Mouse (Mus musculus) heart, embryonic 16.5 days (tissue): ENCODE results near the gene Olig2. TPM values are rescaled to one million over a fixed set of nuclear protein-coding genes. Genes with fewer than 3 reads are reported as not detected.
"Not testable (repeated sequence)": the region's sequence is repeated elsewhere in the genome, so short reads cannot be mapped to it uniquely, and the experiment has no call there.

Source experiments
- ATAC-seq: fragments of 200-750 bp; cut with Nextera tagmentation; replicated peaks from 2 replicates; pipeline ENCODE4 v1.8.0; 2017; ENCODE audit warnings: moderate number of reproducible peaks; ENCODE audit not compliant: insufficient read depth, low FRiP score; ENCODE audit errors: extremely low read depth
- H3K27ac ChIP-seq: fragments of 300-500 bp; sonication (generic); 2 replicates; pipeline ENCODE4 v1.5.1; 2014; ENCODE audit warnings: mild to moderate bottlenecking, low read length, control low read depth, moderate library complexity
- H3K27me3 ChIP-seq: fragments of 300-500 bp; sonication (generic); 2 replicates; pipeline ENCODE4 v1.6.1; 2014; ENCODE audit warnings: low read length, mixed read lengths; ENCODE audit not compliant: control insufficient read depth, insufficient read depth
- H3K36me3 ChIP-seq: fragments of 300-500 bp; sonication (generic); 2 replicates; pipeline ENCODE4 v1.6.1; 2014; ENCODE audit not compliant: control insufficient read depth, insufficient read depth
- H3K4me1 ChIP-seq: fragments of 300-500 bp; sonication (generic); 2 replicates; pipeline ENCODE4 v1.6.1; 2014; ENCODE audit warnings: low read length, mixed read lengths; ENCODE audit not compliant: control insufficient read depth, insufficient read depth
- H3K4me2 ChIP-seq: fragments of 300-500 bp; sonication (generic); 2 replicates; pipeline ENCODE4 v1.6.1; 2014; ENCODE audit warnings: low read depth, mild to moderate bottlenecking, control low read depth, low read length
- H3K4me3 ChIP-seq: fragments of 300-500 bp; sonication (generic); 2 replicates; pipeline ENCODE4 v1.5.1; 2014; ENCODE audit warnings: mild to moderate bottlenecking, control low read depth, low read length
- H3K9ac ChIP-seq: fragments of 300-500 bp; sonication (generic); 2 replicates; pipeline ENCODE4 v1.6.1; 2014; ENCODE audit warnings: low read length, control low read depth
- H3K9me3 ChIP-seq: fragments of 300-500 bp; sonication (generic); replicated peaks from 2 replicates; pipeline ENCODE4 v1.6.1; 2016; ENCODE audit warnings: low read length; ENCODE audit not compliant: control insufficient read depth
- WGBS: fragments of 180-500 bp; shearing (Covaris S2); extraction: QIAGEN DNeasy Blood & Tissue Kit; methylation state at CpG from one replicate; pipeline ENCODE4 v1.1.7; 2014; 5-methylcytosine and 5-hydroxymethylcytosine counted together
- polyA plus RNA-seq: library from polyadenylated mRNA; unstranded; fragments of >200 nt; fragmentation: Nextera tagmentation; extraction: Ambion mirVana; gene quantifications from 2 replicates; pipeline ENCODE4 v1.2.1, GENCODE M21; 2015

The Olig2 gene
- polyA plus RNA-seq, 1 experiment from 2014 or later: not detected

GRCm38 (mm10) chr16:91232470-91233240 is 7.4 kb downstream of the Olig2 start:
- Histone ChIP-seq H3K27me3 (peaks cover 99% of the 10 kb centered on the region), H3K4me2 (no peak overlapping the region), H3K27ac (no peak overlapping the region), H3K9me3 (no peaks in the 10 kb centered on the region), H3K4me1 (no peaks in the 10 kb centered on the region), H3K36me3 (no peaks in the 10 kb centered on the region), H3K4me3 (no peak overlapping the region), H3K9ac (no peak overlapping the region)
- ATAC-seq: no peak
- WGBS: 6% methylated on average over 25 of the region's 25 CpGs

- H3K4me3 ChIP-seq: no peak overlapping the region
Measured at GRCm38 (mm10) chr16:91233241-91233944, 8.1 kb downstream of the Olig2 start.

GRCm38 (mm10) chr16:91239024-91239423 is 13.8 kb downstream of the Olig2 start:
- Histone ChIP-seq H3K4me3 (no peak overlapping the region), H3K27ac (no peak overlapping the region), H3K4me2 (no peak overlapping the region), H3K4me1 (no peaks in the 10 kb centered on the region), H3K9me3 (no peaks in the 10 kb centered on the region), H3K9ac (no peak overlapping the region), H3K36me3 (no peaks in the 10 kb centered on the region), H3K27me3 (peaks cover 59% of the 10 kb centered on the region)
- no peak for ATAC-seq
- 36% methylated on average over 4 of the region's 4 CpGs for WGBS

More at GRCm38 (mm10) chr16:91233241-91233944, 8.1 kb downstream of the Olig2 start:
- Histone ChIP-seq H3K9me3 (no peaks in the 10 kb centered on the region), H3K27me3 (peaks cover 95% of the 10 kb centered on the region), H3K27ac (no peak overlapping the region), H3K4me1 (no peaks in the 10 kb centered on the region), H3K36me3 (no peaks in the 10 kb centered on the region), H3K9ac (no peak overlapping the region), H3K4me2 (no peak overlapping the region)
- 23% methylated on average over 11 of the region's 11 CpGs for WGBS
- no peak for ATAC-seq

GRCm38 (mm10) chr16:91246292-91246691 is 21.0 kb downstream of the Olig2 start:
- Histone ChIP-seq H3K27me3 (peaks cover 25% of the 10 kb centered on the region), H3K4me3 (no peak overlapping the region), H3K36me3 (no peaks in the 10 kb centered on the region), H3K9me3 (no peaks in the 10 kb centered on the region), H3K4me1 (no peaks in the 10 kb centered on the region), H3K9ac (no peak overlapping the region), H3K27ac (no peak overlapping the region), H3K4me2 (no peak overlapping the region)
- 51% methylated on average over 9 of the region's 9 CpGs for WGBS
- no peak for ATAC-seq

GRCm38 (mm10) chr16:91255419-91256164 is 30.3 kb downstream of the Olig2 start:
- peaks cover 38% of the 10 kb centered on the region for H3K27me3 ChIP-seq
- not testable (repeated sequence) for H3K9me3 ChIP-seq, H3K4me1 ChIP-seq, H3K36me3 ChIP-seq, H3K9ac ChIP-seq, H3K27ac ChIP-seq, ATAC-seq
- peak overlapping the region; percentile 8; the same call in 1 of the 2 replicates for H3K4me3 ChIP-seq
- WGBS: 15% methylated on average over 20 of the region's 28 CpGs
- peak overlapping the region; percentile 23; the same call in 1 of the 2 replicates for H3K4me2 ChIP-seq

GRCm38 (mm10) chr16:91258956-91259355 is 33.7 kb downstream of the Olig2 start:
- no peak for ATAC-seq
- Histone ChIP-seq H3K4me2 (no peak overlapping the region), H3K27me3 (peaks cover 53% of the 10 kb centered on the region), H3K36me3 (no peaks in the 10 kb centered on the region), H3K4me1 (peaks cover 2% of the 10 kb centered on the region; the same call in 1 of the 2 replicates), H3K27ac (no peak overlapping the region), H3K9me3 (no peaks in the 10 kb centered on the region), H3K4me3 (no peak overlapping the region), H3K9ac (no peak overlapping the region)
- 46% methylated on average over 3 of the region's 3 CpGs for WGBS

GRCm38 (mm10) chr16:91260861-91261260 is 35.6 kb downstream of the Olig2 start:
- peaks cover 57% of the 10 kb centered on the region for H3K27me3 ChIP-seq
- H3K4me3 ChIP-seq: no peak overlapping the region
- H3K4me2 ChIP-seq: no peak overlapping the region
- H3K4me1 ChIP-seq: no peaks in the 10 kb centered on the region; the same call in 1 of the 2 replicates
- H3K9me3 ChIP-seq: no peaks in the 10 kb centered on the region
- H3K36me3 ChIP-seq: no peaks in the 10 kb centered on the region
- no peak for ATAC-seq
- WGBS: 87% methylated on average over 3 of the region's 3 CpGs
- H3K27ac ChIP-seq: no peak overlapping the region
- no peak overlapping the region for H3K9ac ChIP-seq

GRCm38 (mm10) chr16:91262467-91263220 is 37.4 kb downstream of the Olig2 start:
- Histone ChIP-seq H3K27me3 (peaks cover 56% of the 10 kb centered on the region), H3K27ac (no peak overlapping the region), H3K4me3 (no peak overlapping the region), H3K9me3 (no peaks in the 10 kb centered on the region), H3K9ac (no peak overlapping the region), H3K36me3 (no peaks in the 10 kb centered on the region), H3K4me2 (no peak overlapping the region), H3K4me1 (no peaks in the 10 kb centered on the region)
- 37% methylated on average over 12 of the region's 12 CpGs for WGBS
- ATAC-seq: no peak
